Mouse (Mus musculus): ENCODE measurements around the gene Tab1.

GRCm38 (mm10) chr15:80087406-80088012 lies 45.4 kb upstream of the Tab1 start:
- TF ChIP-seq POLR2A (IDR thresholded peaks at IDR 0.05; ENCODE audit: borderline replicate concordance, extremely low read depth, insufficient read depth, insufficient read length, poor library complexity, severe bottlenecking) (no peak), CTCF (IDR thresholded peaks at IDR 0.05; ENCODE audit: borderline replicate concordance, extremely low read depth, insufficient read depth, insufficient read length) (no peak)

Measured in brain, embryonic 14.5 days (tissue).